Mouse (Mus musculus): ENCODE measurements around the gene Syde1. TPM values are rescaled to one million over a fixed set of nuclear protein-coding genes. Genes with fewer than 3 reads are reported as not detected.

Gene Syde1
- polyA plus RNA-seq (2012; ENCODE audit: low replicate concordance), result 1.2 and 2.0 TPM in 2 replicates

DNA sequence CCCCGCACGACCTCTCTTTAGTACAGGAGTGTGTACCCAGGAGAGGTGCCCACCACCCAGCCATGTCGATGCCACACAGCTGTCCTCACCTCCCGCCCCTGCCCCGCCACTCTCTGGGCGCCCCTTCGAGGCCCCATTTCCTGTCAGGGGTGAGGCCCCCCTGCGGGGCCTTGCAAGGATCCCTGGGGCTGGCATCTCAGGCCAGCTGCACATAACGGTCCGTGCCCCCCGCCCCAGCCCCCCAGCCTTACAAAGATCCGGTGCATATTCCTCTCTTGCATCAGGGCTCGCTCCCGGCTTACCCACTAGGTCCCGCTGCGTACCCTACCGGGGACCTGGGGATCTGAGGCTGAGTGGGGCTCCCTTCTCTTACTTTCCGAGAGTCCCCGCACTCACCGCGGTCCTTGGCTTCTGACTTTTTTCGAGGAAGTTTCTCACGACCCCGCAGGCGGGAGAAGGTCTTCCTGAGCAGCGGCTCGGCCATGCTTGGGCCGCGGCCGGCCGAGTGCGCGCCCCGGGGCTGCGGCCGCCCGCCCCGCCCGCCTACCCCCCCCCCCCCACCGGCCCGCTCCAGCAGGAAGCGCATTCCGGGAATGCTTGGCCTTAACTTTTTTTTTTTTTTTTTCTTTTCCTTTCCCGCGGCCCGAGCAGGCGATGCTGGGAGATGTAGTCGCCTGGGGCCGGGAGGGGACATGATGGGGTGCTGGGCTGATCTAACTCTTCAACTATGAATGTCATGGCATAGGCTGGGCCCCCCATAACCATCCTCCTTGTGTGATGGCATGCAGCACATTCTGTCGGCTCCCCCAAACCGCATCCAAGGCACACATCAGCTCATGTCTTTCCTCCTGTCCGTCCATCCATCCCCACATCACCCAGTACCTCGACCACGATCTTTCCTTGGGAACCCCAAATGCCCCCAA is at the start of gene Syde1:
TSS of gene Syde1 (minus strand) at position 559 of the 923 bp plus-strand sequence.

GRCm38 (mm10) chr10:78617974-78618373 is 26.2 kb upstream of the Syde1 start, which contains the start of gene Olfr1357:
Gene Olfr1357 (minus strand): TSS chr10:78618074.

DNA sequence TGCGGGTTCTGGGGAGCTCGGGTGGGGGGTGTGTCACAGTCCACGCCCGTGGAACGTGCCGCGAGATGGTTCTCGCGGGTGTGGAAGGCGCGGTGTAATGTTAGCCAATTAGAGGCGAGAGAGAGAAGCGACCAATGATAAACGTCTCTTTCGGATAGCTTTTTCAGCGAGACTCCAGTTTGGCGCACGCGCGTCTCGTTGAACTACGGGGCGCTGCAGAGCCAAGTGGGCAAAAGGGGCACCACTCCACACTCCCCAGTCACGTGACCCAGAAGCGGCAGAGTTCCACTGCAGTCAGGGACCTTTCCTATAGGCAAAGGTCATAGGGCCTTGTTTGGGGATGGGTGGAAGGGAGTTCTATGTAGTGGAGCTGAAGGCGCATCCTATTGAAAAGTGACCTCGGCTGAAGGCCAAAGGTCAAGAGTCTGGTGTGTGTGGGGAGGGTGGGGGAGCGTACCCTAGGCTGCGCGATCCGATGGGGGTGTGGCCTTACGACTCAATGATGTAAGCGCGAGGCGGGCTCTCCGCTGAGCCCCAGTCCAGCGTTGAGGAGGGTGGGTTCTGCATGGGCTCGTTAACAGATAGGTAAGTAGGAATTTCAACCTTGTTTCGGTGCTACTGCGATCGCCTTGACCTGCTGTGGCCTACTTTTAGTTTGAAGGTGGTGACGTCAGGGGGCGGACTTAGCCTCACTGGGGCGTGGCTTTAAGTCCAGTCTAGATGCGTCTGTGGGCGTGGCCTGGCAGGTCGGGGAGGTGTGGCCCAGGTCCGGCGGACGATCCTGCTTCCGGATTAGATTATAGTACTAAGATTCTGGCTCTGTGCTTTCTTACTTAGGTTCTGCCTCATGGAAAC is 17.3 kb downstream of the Syde1 start, which contains the start of gene Ilvbl:
TSS of gene Ilvbl (plus strand) at position 97 of the 855 bp plus-strand sequence.

Other genes starting within 250 kb of the Syde1 start
- gene Agpat3, start 239.5 kb downstream of the Syde1 start, polyA plus RNA-seq (2012; ENCODE audit: low replicate concordance), result 107 and 141 TPM in 2 replicates
- 140 and 152 TPM in 2 replicates for gene Rrp1, start 178.9 kb downstream of the Syde1 start, polyA plus RNA-seq (2012; ENCODE audit: low replicate concordance)
- 0.45 and 20.9 TPM in 2 replicates for gene Cstb, start 166.3 kb downstream of the Syde1 start, polyA plus RNA-seq (2012; ENCODE audit: low replicate concordance)
- gene Pdxk, start 127.0 kb downstream of the Syde1 start, polyA plus RNA-seq (2012; ENCODE audit: low replicate concordance), result 7.2 and 13.2 TPM in 2 replicates
- gene Olfr1358, start 74.5 kb downstream of the Syde1 start, polyA plus RNA-seq (2012; ENCODE audit: low replicate concordance), result not detected in 2 replicates
- 22.6 and 25.7 TPM in 2 replicates for gene Ilvbl, start 17.6 kb downstream of the Syde1 start, polyA plus RNA-seq (2012; ENCODE audit: low replicate concordance)
- gene Olfr1357, start 26.1 kb upstream of the Syde1 start, polyA plus RNA-seq (2012; ENCODE audit: low replicate concordance), result not detected in 2 replicates
- not detected in 2 replicates for gene Casp14, start 126.3 kb upstream of the Syde1 start, polyA plus RNA-seq (2012; ENCODE audit: low replicate concordance)
- gene Ccdc105, start 161.1 kb upstream of the Syde1 start, polyA plus RNA-seq (2012; ENCODE audit: low replicate concordance), result not detected in 2 replicates
- gene Slc1a6, start 188.5 kb upstream of the Syde1 start, polyA plus RNA-seq (2012; ENCODE audit: low replicate concordance), result not detected in 2 replicates

Measured in leukemia stem cell, adult 10-12 weeks (primary cell).